8 mouse cellular contexts compared by ENCODE assay signal in genomic region chr17:35584330-35584937, GRCm38 (mm10). TPM values are rescaled to one million over a fixed set of nuclear protein-coding genes. Genes with fewer than 3 reads are reported as not detected.
DNase-seq lines count a peak whose midpoint lies in the region; ATAC-seq and TF ChIP-seq lines count a peak whose summit lies in the region.

No protein-coding gene starts in this region.

- no peaks in the 10 kb centered on the region for H3K27me3 ChIP-seq in embryonic facial prominence, embryonic 15.5 days
- no peaks in the 10 kb centered on the region for H3K27me3 ChIP-seq in limb, embryonic 13.5 days
- H3K27me3 ChIP-seq in neural tube, embryonic 11.5 days (ENCODE audit: control insufficient read depth, insufficient read depth, low read length) = no peaks in the 10 kb centered on the region

- WGBS in bone marrow, adult 2 months = 17% methylated on average over 16 of the region's 16 CpGs
- 10% methylated on average over 16 of the region's 16 CpGs for WGBS in embryonic facial prominence, embryonic 15.5 days
- WGBS in limb, embryonic 13.5 days = 20% methylated on average over 16 of the region's 16 CpGs
- 20% methylated on average over 16 of the region's 16 CpGs for WGBS in neural tube, embryonic 11.5 days

- H3K36me3 ChIP-seq in embryonic facial prominence, embryonic 15.5 days = no peaks in the 10 kb centered on the region
- no peaks in the 10 kb centered on the region for H3K36me3 ChIP-seq in limb, embryonic 13.5 days
- no peaks in the 10 kb centered on the region for H3K36me3 ChIP-seq in neural tube, embryonic 11.5 days (ENCODE audit: control insufficient read depth, insufficient read depth, low read length)

- peak overlapping the region; percentile 41 for H3K4me2 ChIP-seq in embryonic facial prominence, embryonic 15.5 days (replicated peaks)
- H3K4me2 ChIP-seq in limb, embryonic 13.5 days (replicated peaks) = peak overlapping the region; percentile 47
- H3K4me2 ChIP-seq in neural tube, embryonic 11.5 days (ENCODE audit: low read depth) = 0 out of 2 replicates have a peak overlapping the region, but pooled peaks have one; percentile 24

- H3K27ac ChIP-seq in bone marrow, adult 2 months (ENCODE audit: control insufficient read depth, insufficient read depth, low read depth, low read length, poor library complexity) = no peak overlapping the region
- no peak overlapping the region for H3K27ac ChIP-seq in embryonic facial prominence, embryonic 15.5 days (replicated peaks)
- H3K27ac ChIP-seq in limb, embryonic 13.5 days = no peak overlapping the region
- H3K27ac ChIP-seq in neural tube, embryonic 11.5 days (ENCODE audit: low read depth, low read length) = no peak overlapping the region

- peak; percentile 83 for TF ChIP-seq CTCF in bone marrow, adult 2 months (IDR thresholded peaks at IDR 0.05; ENCODE audit: control insufficient read depth, insufficient read depth, low read length)

- H3K9ac ChIP-seq in embryonic facial prominence, embryonic 15.5 days = no peak overlapping the region
- no peak overlapping the region for H3K9ac ChIP-seq in limb, embryonic 13.5 days
- peak overlapping the region; percentile 16; the same call in 1 of the 2 replicates for H3K9ac ChIP-seq in neural tube, embryonic 11.5 days (ENCODE audit: low read length)

- no peak overlapping the region for H3K4me3 ChIP-seq in bone marrow, adult 2 months (replicated peaks; ENCODE audit: control insufficient read depth, low read depth, low read length)
- no peak overlapping the region; the same call in 1 of the 2 replicates for H3K4me3 ChIP-seq in embryonic facial prominence, embryonic 15.5 days (replicated peaks)
- H3K4me3 ChIP-seq in limb, embryonic 13.5 days = no peak overlapping the region
- no peak overlapping the region for H3K4me3 ChIP-seq in neural tube, embryonic 11.5 days (ENCODE audit: low read depth, low read length)

- no peaks in the 10 kb centered on the region for H3K9me3 ChIP-seq in embryonic facial prominence, embryonic 15.5 days (replicated peaks)
- H3K9me3 ChIP-seq in limb, embryonic 13.5 days = peaks cover 3% of the 10 kb centered on the region; the same call in 1 of the 2 replicates
- H3K9me3 ChIP-seq in neural tube, embryonic 11.5 days (ENCODE audit: control insufficient read depth, low read length) = no peaks in the 10 kb centered on the region

- DNase-seq in CD4-positive helper T cell, adult 2 months (ENCODE audit: low read depth, low spot score) = peak; percentile 67
- DNase-seq in heart, adult 9 months (ENCODE audit: low spot score in 2 of 2) = peak; percentile 31 to 51
- peak; percentile 78 for DNase-seq in kidney, adult 9 months
- peak; percentile 80 for DNase-seq in neural tube, embryonic 11.5 days (ENCODE audit: low spot score)
- peak; percentile 44 for DNase-seq in telencephalon, adult 2 months (ENCODE audit: low read depth, low spot score)

- no peaks in the 10 kb centered on the region for H3K4me1 ChIP-seq in bone marrow, adult 2 months (ENCODE audit: control insufficient read depth, insufficient read depth, low read length)
- 0 out of 2 replicates have a peak, but pooled peaks cover 3% of the 10 kb centered on the region for H3K4me1 ChIP-seq in embryonic facial prominence, embryonic 15.5 days
- H3K4me1 ChIP-seq in limb, embryonic 13.5 days = no peaks in the 10 kb centered on the region
- H3K4me1 ChIP-seq in neural tube, embryonic 11.5 days (ENCODE audit: control insufficient read depth, insufficient read depth, low read length) = no peaks in the 10 kb centered on the region

- TF ChIP-seq POLR2A in bone marrow, adult 2 months (IDR thresholded peaks at IDR 0.05; ENCODE audit: borderline replicate concordance, control insufficient read depth, low read depth, low read length) = no peak

- no peak for ATAC-seq in embryonic facial prominence, embryonic 15.5 days (ENCODE audit: insufficient number of reproducible peaks, low FRiP score, low TSS enrichment, low read depth)
- ATAC-seq in limb, embryonic 13.5 days (ENCODE audit: low FRiP score, low read depth) = 0 out of 2 replicates have a peak, but pooled peaks have one; percentile 32
- no peak for ATAC-seq in neural tube, embryonic 11.5 days (ENCODE audit: insufficient read depth, low FRiP score, low TSS enrichment)

RNA-seq across cellular contexts. Expression of gene Sfta2, which starts 16.9 kb away (rescaled TPM):
- polyA plus RNA-seq in bone marrow, adult 2 months (2011; ENCODE audit: insufficient read depth, insufficient read length, low replicate concordance, missing spikeins) = not detected in 2 replicates
- polyA plus RNA-seq in embryonic facial prominence, embryonic 15.5 days (2015; fragmentation: Nextera tagmentation; extraction: Ambion mirVana) = 0.25 and 0.81 TPM in 2 replicates
- not detected in 2 replicates for polyA plus RNA-seq in limb, embryonic 13.5 days (2015; fragmentation: Nextera tagmentation; extraction: Ambion mirVana)
- not detected in 2 replicates for polyA plus RNA-seq in neural tube, embryonic 11.5 days (2014; fragmentation: Nextera tagmentation; extraction: Ambion mirVana)

RNA-seq across cellular contexts. Expression of gene 2300002M23Rik, which starts 17.2 kb away (rescaled TPM):
- polyA plus RNA-seq in bone marrow, adult 2 months (2011; ENCODE audit: insufficient read depth, insufficient read length, low replicate concordance, missing spikeins) = not detected in 2 replicates
- 21.5 and 39.7 TPM in 2 replicates for polyA plus RNA-seq in embryonic facial prominence, embryonic 15.5 days (2015; fragmentation: Nextera tagmentation; extraction: Ambion mirVana)
- 0.38 TPM in 1 of 2 replicates, not detected in the other for polyA plus RNA-seq in limb, embryonic 13.5 days (2015; fragmentation: Nextera tagmentation; extraction: Ambion mirVana)
- polyA plus RNA-seq in neural tube, embryonic 11.5 days (2014; fragmentation: Nextera tagmentation; extraction: Ambion mirVana) = not detected in 2 replicates

RNA-seq across cellular contexts. Expression of gene Cdsn, which starts 32.5 kb away (rescaled TPM):
- not detected in 2 replicates for polyA plus RNA-seq in bone marrow, adult 2 months (2011; ENCODE audit: insufficient read depth, insufficient read length, low replicate concordance, missing spikeins)
- 12.1 and 12.5 TPM in 2 replicates for polyA plus RNA-seq in embryonic facial prominence, embryonic 15.5 days (2015; fragmentation: Nextera tagmentation; extraction: Ambion mirVana)
- polyA plus RNA-seq in limb, embryonic 13.5 days (2015; fragmentation: Nextera tagmentation; extraction: Ambion mirVana) = 0.06 and 0.11 TPM in 2 replicates
- 0.13 TPM in 1 of 2 replicates, not detected in the other for polyA plus RNA-seq in neural tube, embryonic 11.5 days (2014; fragmentation: Nextera tagmentation; extraction: Ambion mirVana)

RNA-seq across cellular contexts. Expression of gene Gm9573, which starts 42.0 kb away (rescaled TPM):
- polyA plus RNA-seq in bone marrow, adult 2 months (2011; ENCODE audit: insufficient read depth, insufficient read length, low replicate concordance, missing spikeins) = not detected in 2 replicates
- 0.17 TPM in 1 of 2 replicates, not detected in the other for polyA plus RNA-seq in embryonic facial prominence, embryonic 15.5 days (2015; fragmentation: Nextera tagmentation; extraction: Ambion mirVana)
- polyA plus RNA-seq in limb, embryonic 13.5 days (2015; fragmentation: Nextera tagmentation; extraction: Ambion mirVana) = not detected in 2 replicates
- not detected in 2 replicates for polyA plus RNA-seq in neural tube, embryonic 11.5 days (2014; fragmentation: Nextera tagmentation; extraction: Ambion mirVana)

RNA-seq across cellular contexts. Expression of gene Psors1c2, which starts 51.4 kb away (rescaled TPM):
- polyA plus RNA-seq in bone marrow, adult 2 months (2011; ENCODE audit: insufficient read depth, insufficient read length, low replicate concordance, missing spikeins) = not detected in 2 replicates
- polyA plus RNA-seq in embryonic facial prominence, embryonic 15.5 days (2015; fragmentation: Nextera tagmentation; extraction: Ambion mirVana) = 20.4 and 22.7 TPM in 2 replicates
- polyA plus RNA-seq in limb, embryonic 13.5 days (2015; fragmentation: Nextera tagmentation; extraction: Ambion mirVana) = 1.9 TPM in 2 replicates
- polyA plus RNA-seq in neural tube, embryonic 11.5 days (2014; fragmentation: Nextera tagmentation; extraction: Ambion mirVana) = 0.85 and 0.89 TPM in 2 replicates

Comparison
In these comparisons a context has a peak if more than half of its experiments do, and no peak if none do; other contexts are left out.
1. RNA of gene 2300002M23Rik, which starts 17.2 kb away (polyA plus RNA-seq): 21.5 to 39.7 TPM in embryonic facial prominence, embryonic 15.5 days; not detected in neural tube, embryonic 11.5 days, 0.38 TPM in limb, embryonic 13.5 days and not detected in bone marrow, adult 2 months; every median in the first group is over 10 times any median in the second.
2. RNA of gene Cdsn, which starts 32.5 kb away (polyA plus RNA-seq): 12.1 to 12.5 TPM in embryonic facial prominence, embryonic 15.5 days; 0.13 TPM in neural tube, embryonic 11.5 days, 0.06 to 0.11 TPM in limb, embryonic 13.5 days and not detected in bone marrow, adult 2 months; every median in the first group is over 10 times any median in the second.
3. Peak in every context shown above with its lines, with median percentiles within 50 percentile points of each other: DNase-seq and H3K4me2 ChIP-seq.